Mouse (Mus musculus): ENCODE measurements around the gene Vapa. TPM values are rescaled to one million over a fixed set of nuclear protein-coding genes. Genes with fewer than 3 reads are reported as not detected.

Gene Vapa
- polyA plus RNA-seq, 1 experiment from 2014 or later = 192 TPM

DNA sequence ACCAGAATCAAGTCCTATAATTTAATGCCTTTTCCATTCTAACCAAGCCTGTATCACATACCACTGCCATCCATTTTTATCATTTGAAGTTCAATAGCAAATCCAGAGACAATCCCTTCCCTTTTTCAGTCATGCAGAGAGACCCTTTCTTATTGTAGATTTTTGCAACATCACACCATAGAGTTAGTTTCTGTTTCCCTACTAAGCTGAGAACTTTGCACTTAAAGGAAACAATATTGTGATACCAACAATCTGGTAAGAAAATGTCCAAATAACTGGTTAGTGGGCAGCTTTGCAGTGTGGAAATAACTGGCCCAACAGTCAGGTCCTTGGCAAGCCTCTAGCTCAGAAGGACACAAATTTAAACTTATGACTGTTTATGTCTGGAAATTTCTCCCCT lies 8.5 kb downstream of the Vapa start:
- no peak overlapping the region for H3K4me2 ChIP-seq (replicated peaks)
- no peaks in the 10 kb centered on the region for H3K9me3 ChIP-seq (replicated peaks)
- no peak overlapping the region for H3K27ac ChIP-seq (replicated peaks)
- peaks cover 43% of the 10 kb centered on the region for H3K4me1 ChIP-seq
- H3K4me3 ChIP-seq (replicated peaks) = no peak overlapping the region
- H3K9ac ChIP-seq = no peak overlapping the region
- ATAC-seq (ENCODE audit: insufficient number of reproducible peaks, low FRiP score, low TSS enrichment, low read depth) = no peak
- H3K27me3 ChIP-seq = no peaks in the 10 kb centered on the region
- H3K36me3 ChIP-seq = no peaks in the 10 kb centered on the region

DNA sequence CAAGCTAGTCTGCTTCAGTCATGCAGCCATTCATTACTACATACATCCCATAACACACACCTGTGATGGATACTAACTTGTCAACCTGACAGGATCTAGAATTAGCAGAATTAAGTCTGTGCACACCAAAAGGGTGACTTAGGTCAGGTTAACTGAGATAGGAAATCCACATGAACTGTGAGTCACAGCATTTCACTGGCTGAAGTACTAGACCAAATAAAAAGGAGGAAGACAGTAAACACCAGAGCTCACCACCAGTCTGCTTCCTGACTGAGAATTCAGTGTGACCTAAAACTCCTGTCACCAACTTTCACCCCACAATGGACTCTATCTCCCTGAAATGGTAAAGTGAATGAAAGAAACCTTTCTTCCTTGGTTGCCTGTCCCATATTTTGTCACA lies 9.0 kb downstream of the Vapa start:
- H3K27me3 ChIP-seq = no peaks in the 10 kb centered on the region
- no peak for ATAC-seq (ENCODE audit: insufficient number of reproducible peaks, low FRiP score, low TSS enrichment, low read depth)
- no peak overlapping the region for H3K4me2 ChIP-seq (replicated peaks)
- no peak overlapping the region for H3K9ac ChIP-seq
- no peaks in the 10 kb centered on the region for H3K9me3 ChIP-seq (replicated peaks)
- no peaks in the 10 kb centered on the region for H3K36me3 ChIP-seq
- no peak overlapping the region for H3K27ac ChIP-seq (replicated peaks)
- H3K4me1 ChIP-seq = peaks cover 38% of the 10 kb centered on the region
- H3K4me3 ChIP-seq (replicated peaks) = no peak overlapping the region

DNA sequence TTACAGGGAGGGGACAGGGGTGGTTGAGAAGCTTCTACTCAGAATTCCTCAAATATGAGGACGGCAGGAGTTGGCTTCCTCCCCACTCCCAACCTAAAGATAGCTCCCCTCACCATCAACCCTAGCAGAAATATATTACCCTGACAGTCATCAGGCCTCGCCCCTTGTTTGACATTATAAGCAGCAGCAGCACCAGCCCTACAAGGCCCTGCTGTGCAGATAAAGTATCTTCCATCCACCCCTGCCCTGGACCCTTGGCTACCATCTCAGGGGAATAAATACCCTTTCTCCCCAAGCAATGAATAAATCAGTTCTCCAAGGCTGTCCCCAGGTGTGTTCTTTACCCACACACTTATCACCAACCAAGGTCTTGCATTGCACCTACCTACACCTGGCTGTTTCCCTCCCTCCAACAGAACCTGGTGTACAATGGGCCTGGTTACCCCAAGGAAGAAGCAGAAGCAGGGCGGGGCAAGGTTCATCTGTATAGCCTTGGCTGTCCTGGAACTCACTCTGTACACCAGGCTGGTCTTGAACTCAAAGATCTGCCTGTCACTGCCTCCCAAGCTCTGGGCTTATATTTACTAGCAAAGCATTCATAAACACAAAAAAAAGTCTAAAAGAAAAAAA lies 15.4 kb downstream of the Vapa start:
- H3K36me3 ChIP-seq = peaks cover 1% of the 10 kb centered on the region; the same call in 1 of the 2 replicates
- no peak overlapping the region for H3K27ac ChIP-seq (replicated peaks)
- H3K27me3 ChIP-seq = no peaks in the 10 kb centered on the region
- 78% methylated on average over 3 of the region's 3 CpGs for WGBS
- H3K4me3 ChIP-seq (replicated peaks) = no peak overlapping the region
- H3K9ac ChIP-seq = no peak overlapping the region
- no peaks in the 10 kb centered on the region for H3K9me3 ChIP-seq (replicated peaks)
- no peak for ATAC-seq (ENCODE audit: insufficient number of reproducible peaks, low FRiP score, low TSS enrichment, low read depth)
- H3K4me2 ChIP-seq (replicated peaks) = no peak overlapping the region
- H3K4me1 ChIP-seq = peaks cover 7% of the 10 kb centered on the region; the same call in 1 of the 2 replicates

DNA sequence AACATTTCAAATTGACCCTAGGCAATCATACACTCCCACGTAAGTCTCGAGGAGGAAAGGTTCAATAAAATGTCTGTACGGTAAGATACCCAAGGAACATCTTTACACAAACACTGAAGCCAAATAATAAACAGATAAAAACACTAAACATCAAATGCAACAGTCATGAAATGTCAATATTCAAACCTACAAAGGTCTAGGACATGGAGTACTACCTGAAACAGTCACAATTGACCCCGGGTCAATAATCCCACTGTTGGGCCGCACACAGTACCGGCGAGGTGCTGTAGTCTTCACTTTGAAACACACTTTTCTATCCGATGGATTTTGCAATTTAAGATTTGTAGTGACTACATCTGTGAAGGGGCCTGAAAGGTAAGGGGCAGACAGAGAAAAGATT lies 18.7 kb downstream of the Vapa start:
- Histone ChIP-seq H3K27me3 (no peaks in the 10 kb centered on the region), H3K27ac (replicated peaks) (no peak overlapping the region), H3K4me3 (replicated peaks) (no peak overlapping the region), H3K36me3 (peaks cover 16% of the 10 kb centered on the region), H3K4me1 (peaks cover 4% of the 10 kb centered on the region; the same call in 1 of the 2 replicates), H3K9ac (no peak overlapping the region), H3K4me2 (replicated peaks) (no peak overlapping the region), H3K9me3 (replicated peaks) (no peaks in the 10 kb centered on the region)
- ATAC-seq (ENCODE audit: insufficient number of reproducible peaks, low FRiP score, low TSS enrichment, low read depth) = no peak
- 88% methylated on average over 8 of the region's 8 CpGs for WGBS

DNA sequence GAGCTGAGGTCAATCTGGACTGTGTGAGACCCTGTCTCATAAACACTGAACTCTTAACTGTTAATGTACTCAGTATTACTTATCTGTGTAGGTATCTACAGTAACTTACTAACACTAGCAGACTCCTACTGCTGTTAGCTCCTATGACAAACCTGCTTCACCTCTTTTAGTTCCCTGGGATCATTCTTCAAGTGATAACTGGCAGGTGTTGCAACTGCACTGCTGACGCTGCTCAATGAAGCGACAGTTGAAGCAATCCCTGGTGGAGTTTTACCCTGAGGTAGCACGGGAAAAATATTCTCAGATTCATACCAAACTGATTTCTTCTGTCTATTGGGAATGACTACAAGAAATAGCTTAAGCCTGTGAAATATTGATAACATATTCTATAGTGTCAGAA lies 26.5 kb downstream of the Vapa start:
- no peak overlapping the region for H3K4me2 ChIP-seq (replicated peaks)
- H3K9ac ChIP-seq = no peak overlapping the region
- H3K36me3 ChIP-seq = peaks cover 19% of the 10 kb centered on the region
- no peaks in the 10 kb centered on the region for H3K4me1 ChIP-seq
- no peak for ATAC-seq (ENCODE audit: insufficient number of reproducible peaks, low FRiP score, low TSS enrichment, low read depth)
- no peak overlapping the region for H3K4me3 ChIP-seq (replicated peaks)
- H3K27me3 ChIP-seq = no peaks in the 10 kb centered on the region
- WGBS = 83% methylated on average over 3 of the region's 3 CpGs
- H3K27ac ChIP-seq (replicated peaks) = no peak overlapping the region
- H3K9me3 ChIP-seq (replicated peaks) = no peaks in the 10 kb centered on the region

DNA sequence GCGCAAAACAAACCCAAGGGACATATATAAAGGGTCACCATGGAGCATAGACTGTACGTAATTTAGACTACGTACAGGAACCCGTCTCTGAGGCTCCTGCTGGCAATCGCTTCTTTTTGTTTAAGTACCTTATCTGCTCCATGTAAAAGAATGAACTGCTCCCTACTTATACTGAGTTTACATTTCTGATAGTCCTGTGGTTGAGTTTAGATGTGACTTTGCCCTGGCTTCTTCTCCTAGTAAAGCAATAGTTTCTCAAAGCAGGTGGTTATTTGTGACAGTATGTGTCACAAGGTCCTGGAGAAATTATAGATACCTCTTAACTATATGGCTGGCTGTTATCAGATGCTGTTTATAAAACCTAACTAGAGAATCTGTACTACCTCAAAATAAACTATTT lies 31.9 kb downstream of the Vapa start:
- no peak overlapping the region for H3K9ac ChIP-seq
- no peaks in the 10 kb centered on the region for H3K9me3 ChIP-seq (replicated peaks)
- H3K27ac ChIP-seq (replicated peaks) = no peak overlapping the region
- ATAC-seq (ENCODE audit: insufficient number of reproducible peaks, low FRiP score, low TSS enrichment, low read depth) = no peak
- peaks cover 26% of the 10 kb centered on the region for H3K36me3 ChIP-seq
- no peak overlapping the region for H3K4me2 ChIP-seq (replicated peaks)
- H3K27me3 ChIP-seq = no peaks in the 10 kb centered on the region
- H3K4me3 ChIP-seq (replicated peaks) = no peak overlapping the region
- WGBS = 93% methylated on average over 5 of the region's 5 CpGs
- H3K4me1 ChIP-seq = no peaks in the 10 kb centered on the region

DNA sequence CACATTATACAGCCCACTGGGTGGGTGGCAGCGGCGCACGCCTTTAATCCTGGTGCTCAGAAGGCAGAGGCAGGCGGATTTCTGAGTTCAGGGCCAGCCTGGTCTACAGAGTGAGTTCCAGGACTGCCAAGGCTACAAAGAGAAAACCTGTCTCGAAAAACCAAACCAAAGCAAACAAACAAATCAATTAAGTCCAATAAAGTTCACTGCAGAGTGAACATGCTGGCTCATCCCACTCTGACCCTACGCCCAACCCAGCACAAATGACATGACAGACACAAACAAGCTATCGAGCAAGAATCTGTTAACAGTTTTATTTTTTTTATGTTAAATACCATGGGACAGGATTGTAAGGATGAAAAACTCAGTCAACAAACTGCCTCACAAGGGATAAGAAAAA lies 33.6 kb downstream of the Vapa start:
- Histone ChIP-seq H3K36me3 (peaks cover 26% of the 10 kb centered on the region), H3K4me3 (replicated peaks) (no peak overlapping the region), H3K27ac (replicated peaks) (no peak overlapping the region), H3K4me1 (no peaks in the 10 kb centered on the region), H3K4me2 (replicated peaks) (no peak overlapping the region), H3K27me3 (no peaks in the 10 kb centered on the region), H3K9me3 (replicated peaks) (no peaks in the 10 kb centered on the region), H3K9ac (no peak overlapping the region)
- 95% methylated on average over 7 of the region's 7 CpGs for WGBS
- ATAC-seq (ENCODE audit: insufficient number of reproducible peaks, low FRiP score, low TSS enrichment, low read depth) = no peak

DNA sequence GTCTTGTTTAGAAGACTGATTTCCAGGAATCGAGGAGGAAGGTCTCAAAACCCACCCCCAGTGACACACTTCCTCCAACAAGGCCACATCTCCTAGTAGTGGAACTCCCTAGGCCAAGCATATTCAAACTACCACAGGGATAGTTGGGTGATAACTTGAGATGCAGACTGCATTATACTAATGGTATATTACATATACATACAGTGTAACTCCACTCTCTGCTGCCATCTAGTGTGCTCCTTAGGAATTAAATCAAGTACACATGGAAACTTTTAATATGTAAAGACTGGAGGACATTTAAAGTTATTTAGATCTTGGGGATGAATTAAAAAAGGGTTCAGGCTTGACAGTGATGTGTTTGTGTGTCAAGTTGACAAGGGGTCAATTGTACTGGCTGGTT lies 38.0 kb downstream of the Vapa start:
- no peak overlapping the region for H3K27ac ChIP-seq (replicated peaks)

DNA sequence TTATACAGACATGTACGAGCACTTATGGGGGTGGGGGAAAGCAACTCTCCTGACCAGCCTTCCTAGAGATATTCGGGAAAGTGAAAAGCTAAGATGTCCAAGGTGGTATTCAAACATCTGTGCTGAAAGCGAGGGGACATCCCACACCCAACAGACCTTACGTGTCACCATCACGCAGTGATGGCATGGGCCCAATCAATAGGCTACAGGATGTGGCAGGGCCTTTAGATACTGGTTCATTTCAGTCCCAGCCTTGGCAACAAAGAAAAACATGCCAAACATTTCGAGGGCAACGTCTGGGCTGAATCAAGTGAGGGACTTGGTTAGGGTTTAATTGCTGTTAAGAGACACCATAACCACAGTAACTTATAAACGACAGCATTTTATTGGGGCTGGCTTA lies 38.5 kb downstream of the Vapa start:
- H3K36me3 ChIP-seq = peaks cover 8% of the 10 kb centered on the region; the same call in 1 of the 2 replicates
- no peak overlapping the region for H3K4me3 ChIP-seq (replicated peaks)
- ATAC-seq (ENCODE audit: insufficient number of reproducible peaks, low FRiP score, low TSS enrichment, low read depth) = no peak
- no peak overlapping the region for H3K27ac ChIP-seq (replicated peaks)
- H3K9me3 ChIP-seq (replicated peaks) = no peaks in the 10 kb centered on the region
- no peak overlapping the region for H3K4me2 ChIP-seq (replicated peaks)
- no peak overlapping the region for H3K9ac ChIP-seq
- no peaks in the 10 kb centered on the region for H3K27me3 ChIP-seq
- WGBS = 70% methylated on average over 8 of the region's 8 CpGs
- no peaks in the 10 kb centered on the region for H3K4me1 ChIP-seq

More for the DNA sequence above, 38.0 kb downstream of the Vapa start:
- no peaks in the 10 kb centered on the region for H3K9me3 ChIP-seq (replicated peaks)
- no peak overlapping the region for H3K4me3 ChIP-seq (replicated peaks)
- 73% methylated on average over 1 of the region's 1 CpGs for WGBS
- peaks cover 11% of the 10 kb centered on the region for H3K36me3 ChIP-seq
- ATAC-seq (ENCODE audit: insufficient number of reproducible peaks, low FRiP score, low TSS enrichment, low read depth) = no peak
- no peak overlapping the region for H3K4me2 ChIP-seq (replicated peaks)
- no peak overlapping the region for H3K9ac ChIP-seq
- H3K27me3 ChIP-seq = no peaks in the 10 kb centered on the region
- no peaks in the 10 kb centered on the region for H3K4me1 ChIP-seq

DNA sequence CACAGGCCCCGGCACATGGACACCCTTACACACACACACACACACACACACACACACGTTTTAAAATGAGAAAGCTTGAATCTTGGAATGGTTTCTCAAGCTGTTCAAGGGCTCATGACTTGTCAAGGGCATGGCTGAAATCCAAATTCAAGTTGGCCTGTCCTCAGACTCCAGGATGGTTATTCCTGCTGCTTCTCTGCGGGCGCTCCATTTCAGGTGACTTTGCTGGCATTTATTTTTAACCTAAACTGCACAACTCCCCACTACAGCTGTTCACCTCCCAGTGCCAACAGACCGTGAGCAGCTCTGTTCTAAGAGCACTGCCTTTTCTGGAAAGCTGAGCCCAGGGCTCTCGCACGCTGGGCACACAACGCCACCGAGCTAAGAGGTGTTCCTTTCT lies 41.5 kb downstream of the Vapa start:
- Histone ChIP-seq H3K27ac (replicated peaks) (no peak overlapping the region), H3K36me3 (no peaks in the 10 kb centered on the region), H3K4me2 (replicated peaks) (no peak overlapping the region), H3K9me3 (replicated peaks) (no peaks in the 10 kb centered on the region), H3K4me1 (no peaks in the 10 kb centered on the region), H3K9ac (no peak overlapping the region), H3K4me3 (replicated peaks) (no peak overlapping the region), H3K27me3 (no peaks in the 10 kb centered on the region)
- 81% methylated on average over 9 of the region's 9 CpGs for WGBS
- no peak for ATAC-seq (ENCODE audit: insufficient number of reproducible peaks, low FRiP score, low TSS enrichment, low read depth)

DNA sequence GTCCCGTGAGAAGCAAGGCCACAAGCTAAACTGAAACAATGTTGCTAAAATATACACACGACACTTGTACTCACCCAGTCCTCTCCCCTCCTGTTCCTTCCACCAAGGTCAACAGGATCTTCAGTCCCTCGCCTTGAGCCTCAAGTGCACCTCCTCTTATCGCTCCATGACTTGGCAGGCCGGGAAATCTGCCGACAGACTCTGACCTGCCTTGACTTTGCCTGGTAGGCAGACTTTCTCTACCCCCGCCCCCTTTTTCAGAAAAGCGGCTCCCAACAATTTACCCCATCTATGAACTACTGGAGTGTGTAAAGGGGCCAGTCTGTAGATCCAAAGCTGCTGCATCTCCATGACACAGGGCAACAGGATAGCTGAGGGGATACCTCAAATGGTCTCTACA lies 41.9 kb downstream of the Vapa start:
- no peak for ATAC-seq (ENCODE audit: insufficient number of reproducible peaks, low FRiP score, low TSS enrichment, low read depth)
- Histone ChIP-seq H3K9ac (no peak overlapping the region), H3K27me3 (no peaks in the 10 kb centered on the region), H3K9me3 (replicated peaks) (no peaks in the 10 kb centered on the region), H3K4me3 (replicated peaks) (no peak overlapping the region), H3K27ac (replicated peaks) (no peak overlapping the region), H3K4me1 (no peaks in the 10 kb centered on the region), H3K4me2 (replicated peaks) (no peak overlapping the region), H3K36me3 (no peaks in the 10 kb centered on the region)
- 89% methylated on average over 8 of the region's 8 CpGs for WGBS

DNA sequence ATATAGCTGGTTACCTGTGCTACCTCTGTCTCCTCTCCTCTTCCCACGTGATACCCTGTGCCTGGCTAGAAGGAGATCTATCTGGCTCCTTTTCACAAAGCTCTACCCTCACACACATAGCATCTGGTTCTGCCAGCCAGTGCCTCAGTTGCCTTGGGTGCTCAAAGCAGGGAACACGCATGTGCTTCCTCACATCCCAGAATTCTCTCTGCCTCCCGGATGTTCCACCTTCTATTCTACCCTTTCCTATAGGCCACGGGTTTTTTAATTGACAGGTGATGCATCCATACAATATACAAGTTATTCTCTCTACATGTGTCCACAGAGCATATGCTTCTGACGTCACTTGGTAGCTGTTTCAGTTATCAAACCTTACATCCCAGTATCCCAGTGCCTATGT lies 49.2 kb downstream of the Vapa start:
- Histone ChIP-seq H3K27me3 (no peaks in the 10 kb centered on the region), H3K4me3 (replicated peaks) (no peak overlapping the region), H3K9me3 (replicated peaks) (no peaks in the 10 kb centered on the region), H3K27ac (replicated peaks) (no peak overlapping the region), H3K4me2 (replicated peaks) (no peak overlapping the region), H3K9ac (no peak overlapping the region), H3K36me3 (no peaks in the 10 kb centered on the region), H3K4me1 (peaks cover 3% of the 10 kb centered on the region; the same call in 1 of the 2 replicates)
- no peak for ATAC-seq (ENCODE audit: insufficient number of reproducible peaks, low FRiP score, low TSS enrichment, low read depth)
- WGBS = 68% methylated on average over 5 of the region's 5 CpGs

Measured in embryonic facial prominence, embryonic 15.5 days (tissue).